Mouse (Mus musculus) left cerebral cortex, adult 9 months (tissue): ENCODE data around the gene Hoxc6.

Experiments used
- DNase-seq, 2 experiments: peaks; one replicate each; pipeline ENCODE4 v3.0.0; 2022; ENCODE audit warnings: low spot score in 2 of 2

Hoxc6 gene

GRCm38 (mm10) chr15:102990461-102991397, 7.3 kb upstream of the Hoxc6 start, which contains the start of gene Hoxc8:
Gene Hoxc8 (plus strand): TSS chr15:102990607.
- no peak for DNase-seq

- no peak for DNase-seq
These were observed 6.3 kb upstream of the Hoxc6 start for GRCm38 (mm10) chr15:102991782-102992181.

GRCm38 (mm10) chr15:102992206-102992605, 5.9 kb upstream of the Hoxc6 start:
- DNase-seq: no peak

- no peak for DNase-seq
These were observed 5.2 kb upstream of the Hoxc6 start for GRCm38 (mm10) chr15:102992863-102993262.

GRCm38 (mm10) chr15:102996548-102996947, 1.5 kb upstream of the Hoxc6 start:
- no peak for DNase-seq

- no peak for DNase-seq
These were observed 626 bp upstream of the Hoxc6 start for GRCm38 (mm10) chr15:102997431-102997830.

- DNase-seq: no peak
These were observed 638 bp downstream of the Hoxc6 start for GRCm38 (mm10) chr15:102998608-102999182.

- no peak for DNase-seq
These were observed 1.2 kb downstream of the Hoxc6 start for GRCm38 (mm10) chr15:102999183-102999831.

GRCm38 (mm10) chr15:102999955-103000354, 1.9 kb downstream of the Hoxc6 start:
- no peak for DNase-seq

- DNase-seq: no peak
These were observed 2.4 kb downstream of the Hoxc6 start for GRCm38 (mm10) chr15:103000501-103000901.

GRCm38 (mm10) chr15:103001370-103001769, 3.3 kb downstream of the Hoxc6 start:
- no peak for DNase-seq

- no peak for DNase-seq
These were observed 4.1 kb downstream of the Hoxc6 start for GRCm38 (mm10) chr15:103002156-103002555.

- DNase-seq: no peak
These were observed 4.9 kb downstream of the Hoxc6 start for GRCm38 (mm10) chr15:103002821-103003448.

GRCm38 (mm10) chr15:103005308-103005707, 7.3 kb downstream of the Hoxc6 start:
- DNase-seq: no peak

- DNase-seq: no peak
These were observed 7.7 kb downstream of the Hoxc6 start for GRCm38 (mm10) chr15:103005797-103006196.

GRCm38 (mm10) chr15:103006326-103006725, 8.3 kb downstream of the Hoxc6 start:
- DNase-seq: no peak

- DNase-seq: no peak
These were observed 11.4 kb downstream of the Hoxc6 start for GRCm38 (mm10) chr15:103009265-103010111.

- DNase-seq: no peak
These were observed 12.2 kb downstream of the Hoxc6 start for GRCm38 (mm10) chr15:103010112-103010846.

GRCm38 (mm10) chr15:103010847-103011555, 12.9 kb downstream of the Hoxc6 start:
- DNase-seq: no peak
